Mouse (Mus musculus) heart, adult 2 months (tissue): ENCODE measurements around the gene Gm31371.

Source experiments
- CTCF ChIP-seq: fragments of 200-600 bp; IDR thresholded peaks from 2 replicates; pipeline ENCODE4 v1.8.1; 2022; ENCODE audit warnings: antibody characterized with exemption, mild to moderate bottlenecking, moderate library complexity
- EP300 ChIP-seq: fragments of 200-500 bp; IDR thresholded peaks from 2 replicates; pipeline ENCODE4 v1.6.1; 2011; ENCODE audit warnings: low read depth, low read length, control low read depth; ENCODE audit not compliant: insufficient read depth
- POLR2A ChIP-seq: fragments of 200-500 bp; IDR thresholded peaks from 2 replicates; pipeline ENCODE4 v1.6.1; 2011; ENCODE audit warnings: mild to moderate bottlenecking, low read depth, low read length, control low read depth; ENCODE audit not compliant: insufficient read depth

- TF ChIP-seq CTCF (no peak), POLR2A (no peak), EP300 (no peak)
Observed at GRCm38 (mm10) chr8:19960935-19961334, 57.7 kb downstream of the Gm31371 start.
